Mouse (Mus musculus) CH12.LX (cell line): Measurements from ENCODE around the gene Stag1. TPM values are rescaled to one million over a fixed set of nuclear protein-coding genes. Genes with fewer than 3 reads are reported as not detected.

Experiments used
- DNase-seq: peaks from one replicate; pipeline ENCODE4 v3.0.0-alpha.2; 2013; ENCODE audit errors: extremely low read depth
- H3K27ac ChIP-seq: 2 replicates; pipeline ENCODE4 v1.5.1; 2012; ENCODE audit warnings: low read depth, mild to moderate bottlenecking, control low read depth, moderate library complexity; ENCODE audit not compliant: insufficient read depth
- H3K27me3 ChIP-seq: replicated peaks from 2 replicates; pipeline ENCODE3; 2012; ENCODE audit warnings: inconsistent platforms
- H3K36me3 ChIP-seq, 2 experiments: replicated peaks in 1 of 2; 2 replicates each; pipeline versions ENCODE3 to v1.6.1; 2012; ENCODE audit warnings: inconsistent platforms in 1 of 2, low read length in 1 of 2, mild to moderate bottlenecking in 1 of 2, mixed read lengths in 1 of 2, moderate library complexity in 1 of 2; ENCODE audit not compliant: control insufficient read depth in 1 of 2, insufficient read depth in 1 of 2
- H3K4me1 ChIP-seq, 2 experiments: 2 replicates each; pipeline ENCODE4 v1.6.1; 2012; ENCODE audit warnings: inconsistent platforms in 1 of 2, moderate library complexity in 1 of 2; ENCODE audit not compliant: insufficient read depth in 2 of 2, control insufficient read depth in 1 of 2
- H3K4me2 ChIP-seq: 2 replicates; pipeline ENCODE4 v1.6.1; 2012; ENCODE audit warnings: low read depth, mild to moderate bottlenecking, control low read depth; ENCODE audit not compliant: poor library complexity, insufficient read depth, severe bottlenecking
- H3K4me3 ChIP-seq, 3 experiments: fragments of 150-350 bp in 1 of 3; sonication (generic) in 1 of 3; replicated peaks in 1 of 3; 2 replicates each; pipeline versions ENCODE3 to v1.5.1; 2011 to 2012; ENCODE audit warnings: low read depth in 2 of 3, low read length in 2 of 3, mild to moderate bottlenecking in 2 of 3, moderate library complexity in 2 of 3, control low read depth in 1 of 3, improper control_type of control experiment in 1 of 3, inconsistent platforms in 1 of 3, mixed read lengths in 1 of 3; ENCODE audit not compliant: poor library complexity in 1 of 3
- H3K79me2 ChIP-seq: replicated peaks from 2 replicates; pipeline ENCODE4 v1.6.1; 2012; ENCODE audit warnings: mild to moderate bottlenecking, moderate library complexity; ENCODE audit not compliant: control insufficient read depth, poor library complexity, insufficient read depth, severe bottlenecking; ENCODE audit errors: extremely low read depth
- H3K9ac ChIP-seq: 2 replicates; pipeline ENCODE4 v1.6.1; 2012; ENCODE audit warnings: low read depth, mild to moderate bottlenecking, control low read depth, moderate library complexity; ENCODE audit not compliant: insufficient read depth
- H3K9me3 ChIP-seq: replicated peaks from 2 replicates; pipeline ENCODE3; 2012; ENCODE audit warnings: low read length, inconsistent platforms, mixed read lengths
- BHLHE40 ChIP-seq: IDR thresholded peaks from 2 replicates; pipeline ENCODE4 v1.6.1; 2011; ENCODE audit warnings: mild to moderate bottlenecking, low read depth, low read length, improper control_type of control experiment
- CTCF ChIP-seq, 2 experiments: IDR thresholded peaks in 1 of 2; conservative IDR thresholded peaks in 1 of 2; 2 replicates each; pipeline ENCODE4 v1.5.1; 2011 to 2012; ENCODE audit warnings: low read depth in 2 of 2, low read length in 2 of 2, improper control_type of control experiment in 1 of 2, inconsistent platforms in 1 of 2, mild to moderate bottlenecking in 1 of 2, moderate library complexity in 1 of 2
- E2F4 ChIP-seq: IDR thresholded peaks from 2 replicates; pipeline ENCODE4 v1.6.1; 2011; ENCODE audit warnings: low read depth, low read length, improper control_type of control experiment; ENCODE audit not compliant: insufficient replicate concordance
- ETS1 ChIP-seq: conservative IDR thresholded peaks from 2 replicates; pipeline ENCODE4 v1.6.1; 2012; ENCODE audit warnings: low read depth, mild to moderate bottlenecking, inconsistent platforms, low read length, improper control_type of control experiment, moderate library complexity
- GABPA ChIP-seq: IDR thresholded peaks from 2 replicates; pipeline ENCODE4 v1.6.1; 2012; ENCODE audit warnings: low read depth, low read length, improper control_type of control experiment, inconsistent platforms; ENCODE audit not compliant: insufficient replicate concordance
- JUND ChIP-seq: conservative IDR thresholded peaks from 2 replicates; pipeline ENCODE4 v1.6.1; 2011; ENCODE audit warnings: low read depth, low read length, improper control_type of control experiment
- MEF2A ChIP-seq: IDR thresholded peaks from 2 replicates; pipeline ENCODE4 v1.6.1; 2014; ENCODE audit warnings: low read depth, mild to moderate bottlenecking, inconsistent platforms, low read length, improper control_type of control experiment, borderline replicate concordance
- MYC ChIP-seq: IDR thresholded peaks from 2 replicates; pipeline ENCODE4 v1.6.1; 2011; ENCODE audit warnings: low read depth, mild to moderate bottlenecking, improper control_type of control experiment, low read length
- NRF1 ChIP-seq: IDR thresholded peaks from 2 replicates; pipeline ENCODE4 v1.6.1; 2014; ENCODE audit warnings: low read depth, mild to moderate bottlenecking, inconsistent platforms, low read length, improper control_type of control experiment, moderate library complexity
- PAX5 ChIP-seq: IDR thresholded peaks from 2 replicates; pipeline ENCODE4 v1.6.1; 2012; ENCODE audit warnings: low read length, inconsistent platforms, mixed read lengths
- RAD21 ChIP-seq: IDR thresholded peaks from 2 replicates; pipeline ENCODE4 v1.6.1; 2011; ENCODE audit warnings: low read depth, mild to moderate bottlenecking, low read length, improper control_type of control experiment, moderate library complexity
- RCOR1 ChIP-seq: conservative IDR thresholded peaks from 2 replicates; pipeline ENCODE4 v1.6.1; 2012; ENCODE audit warnings: low read depth, mild to moderate bottlenecking, inconsistent platforms, low read length, improper control_type of control experiment
- SMC3 ChIP-seq: IDR thresholded peaks from 2 replicates; pipeline ENCODE4 v1.6.1; 2011; ENCODE audit warnings: low read depth, low read length, improper control_type of control experiment
- ZC3H11A ChIP-seq: IDR thresholded peaks from 2 replicates; pipeline ENCODE4 v1.6.1; 2012; ENCODE audit warnings: low read depth, mild to moderate bottlenecking, inconsistent platforms, low read length, improper control_type of control experiment
- ZKSCAN1 ChIP-seq: IDR thresholded peaks from 2 replicates; pipeline ENCODE4 v1.6.1; 2012; ENCODE audit warnings: low read depth, inconsistent platforms, low read length, improper control_type of control experiment, borderline replicate concordance
- ZNF384 ChIP-seq: IDR thresholded peaks from 2 replicates; pipeline ENCODE4 v1.6.1; 2012; ENCODE audit warnings: low read depth, low read length, improper control_type of control experiment, inconsistent platforms
- dilution Hi-C: fragments of 300-500 bp; cut with MboI; formaldehyde crosslinking; loops from 2 replicates; pipeline ENCODE4 v1.14.3; 2020; ENCODE audit warnings: low sequenced_read_pairs; ENCODE audit not compliant: extremely low pct_unique_long_range_greater_than_20kb, extremely low pct_ligation_motif_present
- in situ Hi-C: fragments of 300-500 bp; cut with MboI; formaldehyde crosslinking; loops from 3 replicates; pipeline ENCODE4 v1.14.3; 2019; ENCODE audit warnings: low sequenced_read_pairs, low pct_ligation_motif_present, low pct_unique_long_range_greater_than_20kb, mixed read lengths
- polyA plus RNA-seq: library from polyadenylated mRNA; unstranded; fragments of >175 nt; gene quantifications from 2 replicates; pipeline ENCODE4 v1.2.1, GENCODE M21; 2012; ENCODE audit warnings: low read depth; ENCODE audit not compliant: insufficient read length
- total RNA-seq, 2 experiments: library from RNA; depleted of rRNA; stranded (reverse); fragments of 300-350 nt in 1 of 2; fragments of >200 nt in 1 of 2; gene quantifications; 2 replicates each; pipeline ENCODE4 v1.2.3; 2012 to 2014

Gene Stag1
- total RNA-seq (2012; rRNA removed) (24.5 and 29.5 TPM in 2 replicates), total RNA-seq (2014; rRNA removed) (33.7 and 37.4 TPM in 2 replicates), polyA plus RNA-seq (43.2 and 45.9 TPM in 2 replicates)

GRCm38 (mm10) chr9:100597546-100597945, at the start of gene Stag1:
Stag1 (plus strand) TSS chr9:100597798.
- Histone ChIP-seq H3K36me3 (no peaks in the 10 kb centered on the region), H3K9me3 (no peaks in the 10 kb centered on the region), H3K27ac (no peak within 1 kb of the TSS), H3K4me1 (no peaks in the 10 kb centered on the region), H3K4me2 (no peak within 1 kb of the TSS), H3K4me3 (no peak within 1 kb of the TSS), H3K27me3 (no peaks in the 10 kb centered on the region), H3K79me2 (no peaks in the 10 kb centered on the region), H3K9ac (no peak within 1 kb of the TSS)
- in situ Hi-C loops (no loop called here), dilution Hi-C loops (no loop called here)
- DNase-seq, result no peak
- TF ChIP-seq BHLHE40 (no peak), RCOR1 (no peak), MEF2A (no peak), MYC (no peak), CTCF (conservative IDR thresholded peaks at IDR 0.05 in 1 of 2, IDR thresholded peaks at IDR 0.05 in 1 of 2; ENCODE audit: low read depth in 2 of 2, low read length in 2 of 2) (no peak), RAD21 (no peak), GABPA (no peak), E2F4 (no peak), ZC3H11A (no peak), SMC3 (no peak), NRF1 (no peak), ETS1 (no peak), JUND (no peak), PAX5 (no peak), ZKSCAN1 (no peak)

- H3K27me3 ChIP-seq, result no peaks in the 10 kb centered on the region
- no peak overlapping the region for H3K27ac ChIP-seq
- peaks cover 0 to 19% of the 10 kb centered on the region in 2 experiments; a peak in 1 of 4 replicates for H3K4me1 ChIP-seq
- peaks cover 0 to 5% of the 10 kb centered on the region in 2 experiments for H3K36me3 ChIP-seq
- no peak overlapping the region for H3K9ac ChIP-seq
- peak; percentile 39 for DNase-seq
- TF ChIP-seq ETS1 (no peak), CTCF (conservative IDR thresholded peaks at IDR 0.05 in 1 of 2, IDR thresholded peaks at IDR 0.05 in 1 of 2; ENCODE audit: low read depth in 2 of 2, low read length in 2 of 2) (peak; percentile 56 to 67), E2F4 (no peak), PAX5 (no peak), ZNF384 (peak; percentile 65), RAD21 (peak; percentile 18)
- dilution Hi-C loops, result no loop called here
- peaks cover 18% of the 10 kb centered on the region for H3K79me2 ChIP-seq
- peaks cover 8% of the 10 kb centered on the region for H3K9me3 ChIP-seq
- in situ Hi-C loops, result no loop called here
- no peak overlapping the region for H3K4me3 ChIP-seq
- no peak overlapping the region for H3K4me2 ChIP-seq
These were observed 49.3 kb upstream of the Stag1 start for GRCm38 (mm10) chr9:100548313-100548712.
